Mouse (Mus musculus) MEL-GATA-1-ER (cell line): ENCODE data around the gene Pex10.

ENCODE experiments used
- DNase-seq: peaks from one replicate; pipeline ENCODE4 v3.0.0-alpha.2; 2012; ENCODE audit warnings: low read depth; ENCODE audit errors: extremely low read depth

The Pex10 gene

DNA sequence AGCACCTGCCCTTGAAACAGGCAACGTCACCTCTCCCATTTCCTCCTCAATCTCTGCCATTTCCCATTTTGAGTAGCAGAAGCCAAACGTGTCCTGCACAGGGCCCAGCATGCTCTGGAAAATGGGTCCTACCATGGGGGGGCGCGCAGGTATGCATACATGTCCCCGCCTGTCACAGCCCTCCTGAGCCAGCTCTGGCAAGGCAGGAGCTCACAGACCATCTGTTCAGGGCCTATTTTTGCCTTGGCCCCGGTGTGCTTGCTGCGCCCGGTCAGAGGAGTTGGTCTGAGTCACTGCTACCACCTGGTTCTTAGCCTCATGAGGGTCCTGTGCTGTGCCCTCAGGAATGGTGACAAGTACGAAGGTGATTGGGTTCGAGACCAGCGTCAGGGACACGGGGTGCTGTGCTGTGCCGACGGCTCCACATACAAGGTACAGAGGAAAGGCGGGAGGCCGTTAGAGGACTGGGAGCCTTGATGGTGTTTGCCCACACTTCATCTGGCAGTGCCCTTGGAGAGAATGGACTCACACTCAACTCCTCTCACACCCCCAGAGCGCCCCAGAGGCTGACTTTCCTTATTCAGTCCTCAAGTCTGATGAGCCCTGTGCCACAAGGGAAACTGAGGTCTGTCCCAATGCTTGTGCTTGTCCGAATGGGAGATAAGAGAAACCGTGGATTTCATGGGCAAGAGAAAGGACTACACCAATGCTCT lies 26.1 kb downstream of the Pex10 start:
- no peak for DNase-seq

- DNase-seq, result no peak
These were observed 26.8 kb downstream of the Pex10 start for GRCm38 (mm10) chr4:155093431-155094149.

GRCm38 (mm10) chr4:155094565-155094964 lies 27.7 kb downstream of the Pex10 start:
- no peak for DNase-seq

DNA sequence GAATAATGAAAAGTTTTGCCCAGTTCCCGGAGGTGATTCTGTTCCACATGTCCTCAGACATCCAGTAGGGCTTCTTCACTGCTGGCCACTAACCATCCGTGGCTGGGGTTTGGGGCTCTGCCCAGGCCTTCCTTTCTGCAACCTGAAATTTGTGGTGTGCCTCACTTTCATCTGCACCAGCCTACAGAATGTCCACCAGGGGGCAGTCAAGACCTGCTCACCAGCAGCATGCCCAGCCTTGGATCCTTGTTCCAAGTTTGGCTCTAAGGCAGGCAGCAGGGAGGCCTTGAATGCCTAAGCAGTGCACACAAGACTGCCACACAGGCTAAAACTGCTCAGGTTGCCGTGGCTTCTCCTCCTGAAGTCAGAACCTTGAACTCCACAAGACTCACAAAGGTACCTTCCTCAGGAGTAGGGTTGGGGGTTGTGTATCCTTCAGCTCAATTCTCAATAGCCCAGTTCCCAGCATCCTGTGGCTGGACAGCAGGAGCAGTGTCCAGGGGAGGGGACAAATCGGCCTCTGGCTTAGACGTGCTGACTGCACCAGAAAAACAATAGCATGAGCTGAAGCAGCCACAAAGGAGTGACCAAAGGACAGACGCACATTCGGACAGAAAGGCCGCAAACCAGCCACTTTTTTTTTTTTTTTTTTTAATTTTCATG lies 28.6 kb downstream of the Pex10 start:
- DNase-seq, result peak; percentile 69

DNA sequence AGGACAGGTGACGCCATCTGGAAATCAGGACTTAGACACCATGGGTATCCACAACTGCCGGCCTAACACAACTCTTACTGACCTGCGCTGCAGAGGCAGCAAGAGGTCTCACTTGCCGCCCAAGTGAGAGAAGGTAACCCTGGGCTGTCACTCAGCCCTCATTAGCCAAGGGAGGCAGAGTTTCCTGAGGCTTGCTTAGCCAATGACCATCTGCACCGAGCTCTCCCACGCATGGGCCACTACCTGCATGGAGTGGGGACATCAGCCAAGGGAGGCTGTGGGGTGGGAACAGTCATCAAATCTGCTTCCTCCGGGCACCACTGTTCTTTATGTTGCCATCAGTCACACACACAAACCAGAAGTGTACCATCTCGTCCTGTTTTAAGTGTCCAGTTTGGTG lies 29.2 kb downstream of the Pex10 start:
- DNase-seq, result no peak

DNA sequence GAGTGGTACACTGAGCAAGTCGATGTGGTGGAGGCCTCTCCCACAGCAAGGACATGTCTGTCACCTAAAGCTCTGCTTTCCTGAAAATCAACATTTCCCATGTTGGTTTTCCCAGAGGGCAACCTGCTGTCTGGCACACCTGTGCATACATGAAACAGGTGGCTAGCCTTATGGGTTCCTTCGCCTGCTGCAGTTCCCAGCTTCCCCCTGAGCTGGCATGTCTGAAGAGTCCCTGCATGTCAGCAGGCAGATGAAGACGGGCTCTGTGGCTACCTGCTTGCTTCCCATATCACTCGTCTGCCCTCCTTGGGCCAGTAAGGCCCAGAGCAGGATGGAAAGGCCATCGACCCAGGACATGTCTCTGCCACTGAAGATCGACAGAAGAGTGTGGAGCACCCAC lies 30.6 kb downstream of the Pex10 start:
- no peak for DNase-seq

DNA sequence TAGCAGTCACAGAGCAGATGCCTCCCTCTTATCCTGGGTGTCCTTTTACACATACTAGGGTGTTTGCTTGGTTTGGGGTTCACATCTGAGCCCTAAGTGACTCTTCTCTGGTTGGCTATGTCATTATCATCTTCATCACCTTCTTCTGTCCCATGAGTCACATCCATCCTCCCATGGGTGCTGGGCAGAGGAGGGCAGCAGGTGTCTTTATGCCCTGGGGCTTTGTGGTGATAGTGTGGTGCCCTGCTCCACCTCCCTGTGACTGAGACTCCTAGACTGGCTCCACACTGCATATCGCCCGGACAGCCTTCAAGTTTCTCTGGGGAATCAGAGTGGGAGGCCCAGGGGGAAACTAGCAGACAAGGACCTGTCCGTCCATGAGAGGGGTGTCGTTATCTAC lies 31.8 kb downstream of the Pex10 start:
- DNase-seq, result no peak

GRCm38 (mm10) chr4:155107886-155108285 lies 41.1 kb downstream of the Pex10 start:
- peak; percentile 33 for DNase-seq

DNA sequence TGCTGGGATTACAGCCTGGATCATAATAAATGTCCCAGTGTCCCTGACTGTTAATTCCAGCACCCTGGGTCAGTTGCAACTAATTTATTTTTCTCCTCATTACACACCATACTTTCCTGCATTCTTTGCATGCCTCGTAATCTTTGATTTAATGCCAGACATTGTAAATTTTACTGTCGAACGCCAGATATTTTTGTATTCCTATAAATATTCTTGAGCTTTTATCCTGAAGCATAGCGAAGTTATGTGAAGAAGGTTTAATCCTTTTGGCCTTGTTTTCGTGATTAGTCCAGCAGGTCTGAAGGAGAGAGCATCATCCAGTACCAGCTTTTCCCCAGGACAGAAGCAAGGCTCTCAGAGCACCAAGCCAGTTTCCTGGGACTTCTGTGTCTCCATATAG lies 42.7 kb downstream of the Pex10 start:
- no peak for DNase-seq

- no peak for DNase-seq
These were observed 47.1 kb downstream of the Pex10 start for GRCm38 (mm10) chr4:155113766-155114410.

- DNase-seq, result peak; percentile 71
These were observed 49.8 kb downstream of the Pex10 start for GRCm38 (mm10) chr4:155116607-155117006.

DNA sequence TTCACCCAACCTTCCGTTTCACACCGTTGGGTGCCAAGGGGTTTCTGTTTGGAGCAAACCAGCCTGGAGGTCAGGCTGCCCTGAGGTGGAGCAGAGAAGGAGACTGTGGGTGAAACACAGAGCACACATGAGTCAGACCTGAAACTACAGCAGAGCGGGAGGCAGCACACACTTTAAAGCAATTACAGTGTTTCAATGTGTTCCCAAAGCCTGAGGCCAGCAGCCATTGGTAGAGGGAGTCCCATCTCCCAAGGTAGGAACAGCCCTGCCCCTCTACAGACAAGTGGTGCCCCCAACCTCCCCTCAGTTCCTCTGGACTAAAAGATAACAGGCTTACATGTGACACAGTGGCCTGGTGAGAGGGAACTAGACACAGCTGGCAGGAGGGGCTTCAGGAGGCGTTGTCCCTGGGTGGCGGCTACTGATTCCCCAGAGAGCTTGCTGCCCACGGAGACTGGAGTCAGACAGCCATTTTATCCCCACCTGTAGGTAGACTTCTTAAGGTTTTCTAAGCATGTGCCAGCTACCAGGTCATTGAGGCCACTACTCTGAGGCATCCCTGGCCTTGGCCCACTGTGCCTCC lies 50.7 kb downstream of the Pex10 start:
- DNase-seq, result peak; percentile 81

- no peak for DNase-seq
These were observed 51.5 kb downstream of the Pex10 start for GRCm38 (mm10) chr4:155118278-155118677.

- no peak for DNase-seq
These were observed 53.2 kb downstream of the Pex10 start for GRCm38 (mm10) chr4:155120038-155120437.

GRCm38 (mm10) chr4:155120583-155120982 lies 53.8 kb downstream of the Pex10 start:
- no peak for DNase-seq

- DNase-seq, result no peak
These were observed 54.4 kb downstream of the Pex10 start for GRCm38 (mm10) chr4:155121222-155121621.
